Mouse (Mus musculus) yolk sac, embryonic 10.5 days (tissue): ENCODE data around the gene Defa34.
"Not testable (repeated sequence)": the region's sequence is repeated elsewhere in the genome, so short reads cannot be mapped to it uniquely, and the experiment has no call there.

ENCODE experiments used
- DNase-seq: peaks from one replicate; pipeline ENCODE4 v3.0.0-alpha.2; 2017; ENCODE audit warnings: low spot score

Defa34 gene

GRCm38 (mm10) chr8:21665497-21665896 lies at the start of gene Defa34:
Gene Defa34 (plus strand): TSS chr8:21665797.
- not testable (repeated sequence) for DNase-seq

- not testable (repeated sequence) for DNase-seq
These were observed 47.7 kb upstream of the Defa34 start, which contains the start of gene Defa26 for GRCm38 (mm10) chr8:21617883-21618282. Gene Defa26 (plus strand): TSS chr8:21618183.

GRCm38 (mm10) chr8:21655480-21655879 lies 10.1 kb upstream of the Defa34 start, which contains the start of gene Defa17:
Gene Defa17 (plus strand): TSS chr8:21655780.
- not testable (repeated sequence) for DNase-seq

GRCm38 (mm10) chr8:21703545-21703944 lies 37.9 kb downstream of the Defa34 start, which contains the start of gene AY761184:
Gene AY761184 (minus strand): TSS chr8:21703645.
- DNase-seq = not testable (repeated sequence)
